Mouse (Mus musculus): ENCODE measurements around the gene Nova1. TPM values are rescaled to one million over a fixed set of nuclear protein-coding genes. Genes with fewer than 3 reads are reported as not detected.

The Nova1 gene
- polyA plus RNA-seq (2015; fragmentation: Nextera tagmentation; extraction: Ambion mirVana), result 0.80 and 0.82 TPM in 2 replicates

DNA sequence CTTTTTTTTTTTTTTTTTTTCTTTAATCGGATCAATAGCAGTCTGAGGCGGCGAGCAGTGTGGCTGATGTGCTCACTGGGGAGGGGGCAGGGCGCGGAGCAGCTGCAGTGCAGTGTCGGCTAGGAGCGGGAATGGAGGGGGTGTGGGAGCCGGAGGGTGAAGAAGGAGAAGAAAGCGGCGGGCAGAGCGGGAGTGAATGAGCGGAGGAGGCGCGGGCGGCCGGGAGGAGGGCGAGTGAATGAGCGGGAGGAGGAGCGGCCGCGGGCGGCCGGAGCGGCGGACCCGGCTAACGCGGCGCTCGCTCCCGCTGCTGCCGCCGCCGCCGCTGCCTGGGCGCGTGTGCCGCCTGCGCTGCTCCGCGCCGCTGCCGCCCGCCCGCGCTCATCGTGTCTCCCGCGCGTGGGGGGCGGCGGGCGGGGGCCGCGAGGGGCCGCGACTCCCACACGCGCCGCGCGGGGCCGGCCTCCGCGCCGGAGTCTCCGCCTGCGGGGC lies at the start of gene Nova1:
TSS of gene Nova1 (minus strand) at position 74 of the 492 bp plus-strand sequence.
- Histone ChIP-seq H3K4me3 (ENCODE audit: low read depth, low read length) (peak within 1 kb of the TSS; percentile 66), H3K27me3 (ENCODE audit: control insufficient read depth, insufficient read depth, low read length) (no peaks in the 10 kb centered on the region; the same call in 1 of the 2 replicates), H3K27ac (replicated peaks) (peak within 1 kb of the TSS; percentile 74), H3K4me1 (replicated peaks; ENCODE audit: control insufficient read depth, insufficient read depth) (no peaks in the 10 kb centered on the region), H3K9me3 (ENCODE audit: control insufficient read depth, low read length) (no peaks in the 10 kb centered on the region), H3K4me2 (replicated peaks; ENCODE audit: low read depth) (peak within 1 kb of the TSS; percentile 88), H3K36me3 (ENCODE audit: control insufficient read depth, insufficient read depth, low read length) (no peaks in the 10 kb centered on the region), H3K9ac (ENCODE audit: low read length) (peak within 1 kb of the TSS; percentile 65)
- TF ChIP-seq EP300 (optimal IDR thresholded peaks at IDR 0.05), result no peak
- TF ChIP-seq CTCF (IDR thresholded peaks at IDR 0.05; ENCODE audit: low read depth), result no peak
- ATAC-seq (ENCODE audit: low FRiP score, low TSS enrichment), result peak; percentile 82; the same call in 1 of the 2 replicates
- DNase-seq (ENCODE audit: low spot score), result peak; percentile 57
- 1% methylated on average over 25 of the region's 68 CpGs for WGBS

DNA sequence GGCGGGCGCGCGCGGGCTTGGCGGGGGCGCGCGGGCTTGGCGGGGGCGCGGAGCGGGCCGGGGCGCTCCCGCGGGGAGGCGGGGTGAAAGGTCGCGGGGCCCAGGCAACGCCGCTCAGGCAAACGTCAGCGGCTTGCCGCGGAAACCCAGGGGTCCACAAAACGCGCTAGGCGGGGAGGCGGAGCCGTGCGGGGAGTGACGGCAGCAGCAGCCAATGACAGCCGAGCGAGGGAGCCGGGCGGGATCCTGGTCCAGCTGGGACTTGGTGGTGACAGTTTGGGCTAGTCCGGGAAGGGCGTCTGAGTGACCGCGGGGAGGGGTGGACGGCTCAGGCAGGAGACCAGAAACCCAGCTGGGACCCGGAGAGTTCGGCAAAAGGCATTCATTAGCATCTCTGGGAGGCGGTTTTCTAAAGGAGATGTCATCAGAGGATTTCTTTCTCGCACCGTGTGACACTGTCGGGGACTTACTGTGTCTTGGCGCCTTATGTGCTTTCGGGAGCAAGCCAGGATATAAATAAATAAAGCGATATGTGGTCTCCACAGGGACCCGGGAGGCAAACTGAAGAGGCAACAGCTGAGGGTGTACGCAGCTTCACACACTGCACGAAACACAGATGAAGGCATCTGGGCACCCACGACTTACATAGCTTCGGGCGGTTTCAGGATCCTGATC lies 756 bp upstream of the Nova1 start:
- under 1% methylated on average over 31 of the region's 57 CpGs for WGBS
- no peaks in the 10 kb centered on the region for H3K4me1 ChIP-seq (replicated peaks; ENCODE audit: control insufficient read depth, insufficient read depth)
- TF ChIP-seq EP300 (optimal IDR thresholded peaks at IDR 0.05) (no peak), CTCF (IDR thresholded peaks at IDR 0.05; ENCODE audit: low read depth) (no peak)
- peak; percentile 84 for DNase-seq (ENCODE audit: low spot score)
- H3K9me3 ChIP-seq (ENCODE audit: control insufficient read depth, low read length), result no peaks in the 10 kb centered on the region
- ATAC-seq (ENCODE audit: low FRiP score, low TSS enrichment), result peak; percentile 94
- H3K27me3 ChIP-seq (ENCODE audit: control insufficient read depth, insufficient read depth, low read length), result no peaks in the 10 kb centered on the region; the same call in 1 of the 2 replicates
- peak overlapping the region; percentile 74 for H3K27ac ChIP-seq (replicated peaks)
- peak overlapping the region; percentile 66 for H3K4me3 ChIP-seq (ENCODE audit: low read depth, low read length)
- H3K9ac ChIP-seq (ENCODE audit: low read length), result peak overlapping the region; percentile 65
- no peaks in the 10 kb centered on the region for H3K36me3 ChIP-seq (ENCODE audit: control insufficient read depth, insufficient read depth, low read length)
- H3K4me2 ChIP-seq (replicated peaks; ENCODE audit: low read depth), result peak overlapping the region; percentile 88

DNA sequence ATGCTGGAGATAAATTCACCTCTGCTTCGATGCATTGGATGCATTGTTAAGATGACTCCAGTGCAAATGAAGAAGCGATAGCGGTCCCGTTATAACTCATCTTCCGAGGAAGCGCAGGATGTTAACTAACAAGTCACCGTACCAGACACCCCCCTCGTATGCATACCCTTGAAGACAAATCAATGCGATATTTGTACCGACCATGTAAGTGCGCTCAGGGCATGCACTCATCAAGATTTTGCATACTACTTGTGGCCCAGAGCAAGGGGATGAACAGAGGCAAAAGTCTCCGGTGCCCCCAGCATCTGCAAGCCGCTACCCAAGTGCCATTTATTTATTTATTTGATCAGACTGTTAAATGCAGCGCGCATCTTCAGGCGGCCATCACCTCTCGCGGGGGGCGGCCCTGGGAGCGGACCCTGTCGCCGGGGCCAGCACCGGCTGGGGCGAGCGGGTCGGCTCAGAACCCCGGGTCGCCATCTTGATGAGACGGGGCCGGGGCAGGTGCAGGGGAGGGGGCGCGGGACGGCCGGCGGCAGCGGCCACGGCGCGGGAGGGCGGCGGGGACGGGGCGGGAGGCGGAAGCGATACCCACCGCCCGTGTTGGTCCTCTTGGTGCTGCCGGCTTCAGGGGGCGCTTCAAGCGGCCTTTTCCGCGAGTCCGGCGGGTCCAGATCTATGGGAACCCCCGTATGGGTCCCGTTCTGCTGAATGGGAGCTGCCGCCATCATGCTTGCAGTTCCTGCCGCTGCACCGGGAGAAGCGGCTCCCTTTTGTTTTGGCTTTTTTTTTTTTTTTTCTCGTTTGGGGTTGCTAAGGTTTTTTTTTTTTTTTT lies 491 bp downstream of the Nova1 start:
- Histone ChIP-seq H3K27me3 (ENCODE audit: control insufficient read depth, insufficient read depth, low read length) (no peaks in the 10 kb centered on the region; the same call in 1 of the 2 replicates), H3K36me3 (ENCODE audit: control insufficient read depth, insufficient read depth, low read length) (no peaks in the 10 kb centered on the region), H3K9me3 (ENCODE audit: control insufficient read depth, low read length) (no peaks in the 10 kb centered on the region), H3K27ac (replicated peaks) (0 out of 2 replicates have a peak overlapping the region, but pooled peaks have one; percentile 2), H3K9ac (ENCODE audit: low read length) (peak overlapping the region; percentile 45), H3K4me2 (replicated peaks; ENCODE audit: low read depth) (peak overlapping the region; percentile 88), H3K4me1 (replicated peaks; ENCODE audit: control insufficient read depth, insufficient read depth) (no peaks in the 10 kb centered on the region), H3K4me3 (ENCODE audit: low read depth, low read length) (peak overlapping the region; percentile 66)
- no peak for TF ChIP-seq EP300 (optimal IDR thresholded peaks at IDR 0.05)
- TF ChIP-seq CTCF (IDR thresholded peaks at IDR 0.05; ENCODE audit: low read depth), result no peak
- under 1% methylated on average over 47 of the region's 61 CpGs for WGBS
- DNase-seq (ENCODE audit: low spot score), result peak; percentile 22
- no peak for ATAC-seq (ENCODE audit: low FRiP score, low TSS enrichment)

DNA sequence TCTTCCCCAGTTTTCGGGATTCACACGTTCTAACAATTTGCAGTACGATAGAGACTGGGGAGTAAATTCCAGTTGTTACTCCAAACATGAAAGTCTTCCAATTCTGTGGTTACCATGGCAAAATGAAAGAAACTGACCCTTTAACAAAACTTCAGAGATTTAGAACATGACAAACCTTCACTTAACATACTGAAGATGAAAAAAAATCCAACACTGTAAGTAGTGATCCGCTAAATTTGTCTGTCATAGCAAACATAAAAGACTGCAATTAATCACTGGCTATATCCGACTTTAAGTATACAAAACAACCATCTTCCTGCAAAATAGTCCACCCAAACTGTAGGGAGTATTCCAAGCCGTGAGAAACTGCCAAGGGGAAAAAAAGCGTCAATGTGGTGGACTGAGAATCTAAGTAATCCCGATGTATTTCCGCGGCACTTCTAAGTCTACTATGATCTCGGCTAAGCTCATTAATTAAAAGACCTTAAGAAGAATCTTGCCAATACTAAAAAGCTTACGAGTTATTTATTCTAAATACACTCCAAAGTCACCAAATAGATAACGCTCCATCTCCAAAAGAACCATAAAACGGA lies 1.4 kb downstream of the Nova1 start:
- Histone ChIP-seq H3K27ac (replicated peaks) (no peak overlapping the region), H3K36me3 (ENCODE audit: control insufficient read depth, insufficient read depth, low read length) (no peaks in the 10 kb centered on the region), H3K4me3 (ENCODE audit: low read depth, low read length) (peak overlapping the region; percentile 66), H3K4me1 (replicated peaks; ENCODE audit: control insufficient read depth, insufficient read depth) (no peaks in the 10 kb centered on the region), H3K27me3 (ENCODE audit: control insufficient read depth, insufficient read depth, low read length) (no peaks in the 10 kb centered on the region; the same call in 1 of the 2 replicates), H3K9ac (ENCODE audit: low read length) (no peak overlapping the region), H3K4me2 (replicated peaks; ENCODE audit: low read depth) (peak overlapping the region; percentile 88), H3K9me3 (ENCODE audit: control insufficient read depth, low read length) (no peaks in the 10 kb centered on the region)
- TF ChIP-seq EP300 (optimal IDR thresholded peaks at IDR 0.05) (no peak), CTCF (IDR thresholded peaks at IDR 0.05; ENCODE audit: low read depth) (no peak)
- 17% methylated on average over 14 of the region's 14 CpGs for WGBS
- no peak for DNase-seq (ENCODE audit: low spot score)
- no peak for ATAC-seq (ENCODE audit: low FRiP score, low TSS enrichment)

DNA sequence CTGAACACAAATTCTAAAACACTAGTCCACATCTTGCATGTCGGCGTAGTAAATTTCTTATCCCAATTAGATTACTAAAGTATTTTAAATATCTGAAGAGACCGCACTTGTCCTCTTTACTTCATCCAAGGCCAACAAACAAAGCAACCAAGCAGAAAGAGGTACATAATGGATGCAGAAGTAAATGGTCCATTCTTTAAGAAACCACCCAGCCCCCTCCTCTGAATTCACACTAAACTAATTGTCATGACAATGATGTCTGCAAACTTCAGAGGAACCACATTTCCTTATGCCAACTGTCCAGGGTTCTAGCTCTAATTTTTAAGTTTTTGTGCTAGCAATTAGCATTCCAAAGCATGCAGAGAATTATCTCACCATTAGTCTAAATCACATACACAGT lies 2.4 kb downstream of the Nova1 start:
- 88% methylated on average over 3 of the region's 3 CpGs for WGBS
- no peaks in the 10 kb centered on the region for H3K36me3 ChIP-seq (ENCODE audit: control insufficient read depth, insufficient read depth, low read length)
- DNase-seq (ENCODE audit: low spot score) (no peak), ATAC-seq (ENCODE audit: low FRiP score, low TSS enrichment) (no peak)
- no peak overlapping the region for H3K4me3 ChIP-seq (ENCODE audit: low read depth, low read length)
- H3K27ac ChIP-seq (replicated peaks), result no peak overlapping the region
- no peak overlapping the region for H3K4me2 ChIP-seq (replicated peaks; ENCODE audit: low read depth)
- TF ChIP-seq CTCF (IDR thresholded peaks at IDR 0.05; ENCODE audit: low read depth), result no peak
- TF ChIP-seq EP300 (optimal IDR thresholded peaks at IDR 0.05), result no peak
- no peaks in the 10 kb centered on the region for H3K9me3 ChIP-seq (ENCODE audit: control insufficient read depth, low read length)
- H3K27me3 ChIP-seq (ENCODE audit: control insufficient read depth, insufficient read depth, low read length), result no peaks in the 10 kb centered on the region; the same call in 1 of the 2 replicates
- no peak overlapping the region for H3K9ac ChIP-seq (ENCODE audit: low read length)
- H3K4me1 ChIP-seq (replicated peaks; ENCODE audit: control insufficient read depth, insufficient read depth), result no peaks in the 10 kb centered on the region

All from stomach, postnatal 0 days (tissue).